Mouse (Mus musculus): ENCODE results near the gene Rac1.

The Rac1 gene

DNA sequence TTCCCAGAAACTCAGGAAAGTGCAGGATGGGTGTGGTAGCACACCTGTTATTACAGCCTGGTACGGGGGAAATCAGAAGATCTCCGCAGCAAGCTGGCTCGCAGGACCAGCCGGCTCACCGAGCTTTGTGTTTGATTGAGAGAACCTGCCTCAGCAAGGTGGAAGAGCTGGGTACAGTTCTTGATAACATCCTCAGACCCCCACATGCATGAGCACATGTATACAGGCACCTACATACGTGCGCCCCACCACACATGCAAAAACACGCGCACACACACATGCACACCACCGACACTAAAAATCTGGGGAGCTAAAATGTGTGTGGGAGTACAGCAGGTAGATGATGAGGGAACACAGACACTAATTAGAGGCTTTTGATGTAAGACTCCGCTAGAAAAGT, 64.2 kb downstream of the Rac1 start:
- no peak for DNase-seq (ENCODE audit: low read depth, low spot score)
